Mouse (Mus musculus): ENCODE results near the gene Popdc2. TPM values are rescaled to one million over a fixed set of nuclear protein-coding genes. Genes with fewer than 3 reads are reported as not detected.

The Popdc2 gene
- total and polyA plus RNA-seq, 2 experiments, result 0.18 TPM

DNA sequence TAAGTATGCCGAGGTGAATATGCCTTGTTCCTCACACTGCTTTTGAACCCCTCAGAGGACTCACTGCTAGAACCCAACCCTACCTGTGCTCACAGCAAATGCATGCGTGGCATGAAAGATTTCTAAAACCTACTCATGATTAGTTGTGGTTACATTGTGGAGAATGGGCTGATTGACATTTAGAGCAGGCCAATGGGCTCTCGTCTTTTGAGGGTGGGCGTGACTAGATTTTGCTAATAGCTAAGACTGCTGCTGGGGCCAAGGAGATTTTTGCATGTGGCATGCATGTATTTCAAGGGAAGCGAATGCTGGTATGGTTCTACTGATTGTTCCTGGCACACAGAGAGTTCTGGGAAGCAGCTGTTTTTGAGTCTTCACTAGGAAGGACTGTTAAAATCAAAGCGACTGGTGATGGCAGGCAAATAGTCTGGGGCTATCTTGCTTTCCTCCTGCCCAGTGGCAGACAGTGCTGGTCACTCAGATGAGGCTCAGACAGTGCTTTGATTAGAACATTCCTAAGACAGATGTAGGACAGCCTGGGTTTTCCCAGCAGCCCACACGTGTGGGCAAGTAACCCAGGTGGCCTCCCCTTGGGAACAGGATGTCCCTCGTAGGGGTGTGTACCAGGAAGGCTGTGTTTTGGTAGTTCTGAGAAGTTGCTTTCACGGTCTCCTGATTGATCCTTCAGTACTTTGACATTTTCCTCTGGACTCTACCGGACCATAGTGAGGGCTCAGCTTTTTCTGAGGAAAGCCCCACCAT is 12.6 kb downstream of the Popdc2 start:
- no peak overlapping the region for H3K9ac ChIP-seq (ENCODE audit: low read depth, low read length)
- H3K4me3 ChIP-seq (ENCODE audit: insufficient read depth, low read depth, low read length), result no peak overlapping the region
- H3K36me3 ChIP-seq (ENCODE audit: control insufficient read depth, insufficient read depth, low read length), result no peaks in the 10 kb centered on the region
- H3K4me1 ChIP-seq (ENCODE audit: control insufficient read depth, insufficient read depth, low read length), result peaks cover 1% of the 10 kb centered on the region; the same call in 1 of the 2 replicates
- DNase-seq (ENCODE audit: extremely low read depth, low read depth, low spot score), result no peak
- 81% methylated on average over 10 of the region's 10 CpGs for WGBS
- no peaks in the 10 kb centered on the region for H3K79me2 ChIP-seq (ENCODE audit: control insufficient read depth, insufficient read depth, low read length)
- H3K27ac ChIP-seq (replicated peaks; ENCODE audit: insufficient read depth, low read depth, low read length), result no peak overlapping the region
- no peaks in the 10 kb centered on the region for H3K27me3 ChIP-seq (ENCODE audit: control insufficient read depth, insufficient read depth, low read length)
- no peak for TF ChIP-seq CTCF (IDR thresholded peaks at IDR 0.05; ENCODE audit: low read depth, low read length)
- TF ChIP-seq POLR2A (IDR thresholded peaks at IDR 0.05; ENCODE audit: extremely low read depth, insufficient read depth, low read length), result no peak

DNA sequence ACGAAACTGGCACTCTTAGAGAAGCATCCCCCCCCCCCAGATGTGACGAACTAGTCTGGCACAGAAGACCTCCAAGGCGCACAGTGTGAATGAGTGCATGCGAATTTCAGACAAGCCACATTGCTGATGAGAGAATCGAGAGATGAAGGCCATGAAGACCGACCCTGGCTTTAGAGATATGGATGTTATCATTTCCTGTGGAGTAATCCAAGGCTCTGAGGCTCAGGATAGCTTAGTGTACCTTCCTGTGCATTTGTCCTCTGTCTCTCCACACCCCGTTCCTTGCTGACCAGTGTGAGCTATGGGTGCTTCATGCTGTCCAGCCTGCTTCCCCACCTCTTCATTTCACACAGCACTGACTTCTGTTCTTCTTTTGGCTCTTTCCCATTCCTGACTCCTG is 13.2 kb downstream of the Popdc2 start:
- peaks cover 1% of the 10 kb centered on the region; the same call in 1 of the 2 replicates for H3K4me1 ChIP-seq (ENCODE audit: control insufficient read depth, insufficient read depth, low read length)
- no peak overlapping the region for H3K4me3 ChIP-seq (ENCODE audit: insufficient read depth, low read depth, low read length)
- no peak overlapping the region for H3K27ac ChIP-seq (replicated peaks; ENCODE audit: insufficient read depth, low read depth, low read length)
- TF ChIP-seq POLR2A (IDR thresholded peaks at IDR 0.05; ENCODE audit: extremely low read depth, insufficient read depth, low read length), result no peak
- TF ChIP-seq CTCF (IDR thresholded peaks at IDR 0.05; ENCODE audit: low read depth, low read length), result no peak
- no peaks in the 10 kb centered on the region for H3K79me2 ChIP-seq (ENCODE audit: control insufficient read depth, insufficient read depth, low read length)
- no peaks in the 10 kb centered on the region for H3K36me3 ChIP-seq (ENCODE audit: control insufficient read depth, insufficient read depth, low read length)
- WGBS, result 75% methylated on average over 7 of the region's 7 CpGs
- H3K27me3 ChIP-seq (ENCODE audit: control insufficient read depth, insufficient read depth, low read length), result no peaks in the 10 kb centered on the region
- no peak for DNase-seq (ENCODE audit: extremely low read depth, low read depth, low spot score)
- H3K9ac ChIP-seq (ENCODE audit: low read depth, low read length), result no peak overlapping the region

DNA sequence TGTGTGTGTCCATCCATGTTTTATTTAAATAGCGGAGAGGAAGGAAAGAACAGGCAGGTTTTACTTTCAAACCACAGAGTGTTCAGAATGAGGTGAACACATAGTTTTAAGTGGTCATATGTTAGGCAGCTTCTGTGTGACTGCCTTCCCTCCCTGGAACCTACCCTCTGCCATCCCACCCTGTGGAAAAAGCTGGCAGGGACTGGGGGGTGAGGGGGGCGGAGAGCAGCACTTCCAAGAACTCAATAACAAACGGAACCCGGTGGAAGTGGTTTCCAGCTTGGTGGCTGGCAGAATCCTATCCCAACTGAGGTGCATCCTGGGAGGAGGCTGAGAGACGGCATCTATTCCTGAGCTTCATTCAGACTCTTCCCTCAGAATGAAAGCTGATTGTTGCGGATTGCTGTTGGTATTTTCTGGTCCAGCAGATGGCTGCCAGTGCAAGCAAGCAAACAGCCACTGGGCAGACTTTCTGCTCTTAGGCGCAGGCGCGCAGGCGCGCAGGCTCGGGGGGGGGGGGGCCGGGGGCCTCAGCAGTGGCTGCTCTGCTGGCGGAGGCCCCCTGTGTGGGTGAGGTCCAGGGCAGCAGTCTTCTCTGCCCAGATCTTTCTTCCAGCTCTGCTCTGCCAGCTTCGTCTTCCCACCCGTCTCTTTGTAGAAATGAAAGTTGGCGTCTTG is 14.3 kb downstream of the Popdc2 start:
- Histone ChIP-seq H3K4me3 (ENCODE audit: insufficient read depth, low read depth, low read length) (peak overlapping the region; percentile 73), H3K9ac (ENCODE audit: low read depth, low read length) (peak overlapping the region; percentile 68), H3K79me2 (ENCODE audit: control insufficient read depth, insufficient read depth, low read length) (no peaks in the 10 kb centered on the region), H3K27me3 (ENCODE audit: control insufficient read depth, insufficient read depth, low read length) (no peaks in the 10 kb centered on the region), H3K27ac (replicated peaks; ENCODE audit: insufficient read depth, low read depth, low read length) (no peak overlapping the region), H3K4me1 (ENCODE audit: control insufficient read depth, insufficient read depth, low read length) (peaks cover 1% of the 10 kb centered on the region; the same call in 1 of the 2 replicates), H3K36me3 (ENCODE audit: control insufficient read depth, insufficient read depth, low read length) (no peaks in the 10 kb centered on the region)
- TF ChIP-seq CTCF (IDR thresholded peaks at IDR 0.05; ENCODE audit: low read depth, low read length), result peak; percentile 44
- TF ChIP-seq POLR2A (IDR thresholded peaks at IDR 0.05; ENCODE audit: extremely low read depth, insufficient read depth, low read length), result no peak
- DNase-seq (ENCODE audit: extremely low read depth, low read depth, low spot score), result no peak
- 34% methylated on average over 17 of the region's 17 CpGs for WGBS

DNA sequence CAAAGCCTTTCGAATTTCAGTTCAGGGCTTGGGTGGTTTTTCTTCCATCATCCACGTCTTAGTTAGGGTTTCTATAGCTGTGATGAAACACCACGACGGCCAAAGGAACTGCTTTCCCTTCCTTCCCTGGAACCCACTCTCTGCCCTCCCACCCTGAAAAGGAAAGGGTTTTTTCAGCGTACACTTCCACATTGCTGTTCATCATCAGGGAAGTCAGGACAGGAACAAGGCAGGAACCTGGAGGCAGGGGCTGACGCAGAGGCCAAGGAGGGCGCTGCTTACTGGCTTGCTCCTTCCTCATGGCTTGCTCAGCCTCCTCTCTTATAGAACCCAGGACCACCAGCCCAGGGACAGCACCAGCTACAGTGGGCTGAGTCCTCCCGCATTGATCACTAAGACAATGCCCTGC is 14.8 kb downstream of the Popdc2 start:
- H3K9ac ChIP-seq (ENCODE audit: low read depth, low read length), result peak overlapping the region; percentile 68
- no peak for DNase-seq (ENCODE audit: extremely low read depth, low read depth, low spot score)
- no peaks in the 10 kb centered on the region for H3K36me3 ChIP-seq (ENCODE audit: control insufficient read depth, insufficient read depth, low read length)
- H3K27ac ChIP-seq (replicated peaks; ENCODE audit: insufficient read depth, low read depth, low read length), result no peak overlapping the region
- H3K79me2 ChIP-seq (ENCODE audit: control insufficient read depth, insufficient read depth, low read length), result no peaks in the 10 kb centered on the region
- H3K4me3 ChIP-seq (ENCODE audit: insufficient read depth, low read depth, low read length), result peak overlapping the region; percentile 73
- WGBS, result 47% methylated on average over 8 of the region's 8 CpGs
- H3K27me3 ChIP-seq (ENCODE audit: control insufficient read depth, insufficient read depth, low read length), result no peaks in the 10 kb centered on the region
- no peak for TF ChIP-seq POLR2A (IDR thresholded peaks at IDR 0.05; ENCODE audit: extremely low read depth, insufficient read depth, low read length)
- peaks cover 1% of the 10 kb centered on the region; the same call in 1 of the 2 replicates for H3K4me1 ChIP-seq (ENCODE audit: control insufficient read depth, insufficient read depth, low read length)

DNA sequence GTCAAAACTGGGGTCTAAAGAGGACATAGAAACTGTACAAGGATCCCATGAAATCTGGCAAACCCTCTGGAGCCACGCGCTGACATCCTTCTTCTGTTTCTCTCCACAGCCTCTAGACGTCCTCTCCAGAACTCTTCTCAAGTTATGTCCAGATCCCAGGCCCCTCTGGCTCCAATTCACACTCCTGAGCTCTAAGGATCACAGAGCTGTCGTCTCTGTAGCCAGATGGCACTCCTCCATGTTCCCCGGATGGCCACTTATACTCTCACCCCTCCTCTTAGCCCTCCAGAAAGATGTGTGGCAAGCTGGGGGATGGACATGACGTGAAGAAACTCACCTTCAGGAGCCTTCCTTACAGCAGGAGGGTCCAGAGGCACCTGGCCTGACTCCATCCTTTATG is 15.5 kb downstream of the Popdc2 start:
- Histone ChIP-seq H3K27ac (replicated peaks; ENCODE audit: insufficient read depth, low read depth, low read length) (no peak overlapping the region), H3K27me3 (ENCODE audit: control insufficient read depth, insufficient read depth, low read length) (no peaks in the 10 kb centered on the region), H3K4me3 (ENCODE audit: insufficient read depth, low read depth, low read length) (no peak overlapping the region), H3K79me2 (ENCODE audit: control insufficient read depth, insufficient read depth, low read length) (no peaks in the 10 kb centered on the region), H3K4me1 (ENCODE audit: control insufficient read depth, insufficient read depth, low read length) (peaks cover 1% of the 10 kb centered on the region; the same call in 1 of the 2 replicates), H3K36me3 (ENCODE audit: control insufficient read depth, insufficient read depth, low read length) (no peaks in the 10 kb centered on the region), H3K9ac (ENCODE audit: low read depth, low read length) (no peak overlapping the region)
- TF ChIP-seq CTCF (IDR thresholded peaks at IDR 0.05; ENCODE audit: low read depth, low read length) (no peak), POLR2A (IDR thresholded peaks at IDR 0.05; ENCODE audit: extremely low read depth, insufficient read depth, low read length) (no peak)
- DNase-seq (ENCODE audit: extremely low read depth, low read depth, low spot score), result no peak
- WGBS, result 93% methylated on average over 6 of the region's 6 CpGs

DNA sequence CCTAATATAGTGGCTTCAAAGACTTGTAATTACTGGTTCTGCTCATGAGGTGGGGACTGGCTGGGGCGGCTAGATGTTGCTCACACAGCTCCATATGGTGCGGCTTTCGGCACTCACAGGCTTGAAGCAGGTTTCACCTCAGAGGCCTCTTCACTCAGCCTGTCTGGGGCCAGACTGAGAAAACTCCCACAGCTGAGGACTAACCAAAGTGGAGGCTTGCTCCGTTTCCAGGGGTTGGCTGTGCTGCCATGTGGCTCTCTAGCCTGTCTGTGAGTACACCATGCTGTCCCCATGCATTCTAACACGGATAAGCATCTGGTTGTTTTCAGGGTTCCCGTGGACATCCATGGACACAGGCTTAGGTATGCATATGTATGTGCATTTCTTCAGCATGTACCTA is 16.6 kb downstream of the Popdc2 start:
- no peaks in the 10 kb centered on the region for H3K36me3 ChIP-seq (ENCODE audit: control insufficient read depth, insufficient read depth, low read length)
- H3K9ac ChIP-seq (ENCODE audit: low read depth, low read length), result no peak overlapping the region
- no peaks in the 10 kb centered on the region; the same call in 1 of the 2 replicates for H3K4me1 ChIP-seq (ENCODE audit: control insufficient read depth, insufficient read depth, low read length)
- H3K27me3 ChIP-seq (ENCODE audit: control insufficient read depth, insufficient read depth, low read length), result no peaks in the 10 kb centered on the region
- H3K4me3 ChIP-seq (ENCODE audit: insufficient read depth, low read depth, low read length), result no peak overlapping the region
- 91% methylated on average over 6 of the region's 6 CpGs for WGBS
- H3K27ac ChIP-seq (replicated peaks; ENCODE audit: insufficient read depth, low read depth, low read length), result no peak overlapping the region
- no peaks in the 10 kb centered on the region for H3K79me2 ChIP-seq (ENCODE audit: control insufficient read depth, insufficient read depth, low read length)
- DNase-seq (ENCODE audit: extremely low read depth, low read depth, low spot score), result no peak
- no peak for TF ChIP-seq CTCF (IDR thresholded peaks at IDR 0.05; ENCODE audit: low read depth, low read length)
- TF ChIP-seq POLR2A (IDR thresholded peaks at IDR 0.05; ENCODE audit: extremely low read depth, insufficient read depth, low read length), result no peak
